Mouse (Mus musculus) thymus, adult 2 months (tissue): ENCODE measurements around the gene Zfp317.

Experiments
- CTCF ChIP-seq: fragments of 200-500 bp; IDR thresholded peaks from 2 replicates; pipeline ENCODE4 v1.5.1; 2012; ENCODE audit warnings: mild to moderate bottlenecking, control low read depth, low read length, moderate library complexity, borderline replicate concordance; ENCODE audit not compliant: control insufficient read depth, poor library complexity, insufficient read depth; ENCODE audit errors: extremely low read depth
- POLR2A ChIP-seq: fragments of 200-500 bp; IDR thresholded peaks from 2 replicates; pipeline ENCODE4 v1.6.1; 2012; ENCODE audit warnings: mild to moderate bottlenecking, low read length, control low read depth, moderate library complexity; ENCODE audit not compliant: control insufficient read depth, poor library complexity, insufficient read depth; ENCODE audit errors: extremely low read depth

- TF ChIP-seq CTCF = no peak
- no peak for TF ChIP-seq POLR2A
Measured at GRCm38 (mm10) chr9:19621297-19621696, 605 bp upstream of the Zfp317 start.
